Mouse (Mus musculus) neural tube, embryonic 15.5 days (tissue): ENCODE results near the gene Atf4. TPM values are rescaled to one million over a fixed set of nuclear protein-coding genes. Genes with fewer than 3 reads are reported as not detected.

Experiments
- ATAC-seq: fragments of 200-750 bp; cut with Nextera tagmentation; 2 replicates; pipeline ENCODE4 v1.8.0; 2017; ENCODE audit warnings: mild to moderate bottlenecking, moderate TSS enrichment, moderate library complexity; ENCODE audit not compliant: low FRiP score
- H3K27ac ChIP-seq: fragments of 300-500 bp; sonication (generic); replicated peaks from 2 replicates; pipeline ENCODE4 v1.5.1; 2015; ENCODE audit warnings: mild to moderate bottlenecking, inconsistent platforms
- H3K27me3 ChIP-seq: fragments of 300-500 bp; sonication (generic); replicated peaks from 2 replicates; pipeline ENCODE4 v1.6.1; 2015; ENCODE audit warnings: inconsistent platforms
- H3K36me3 ChIP-seq: fragments of 300-500 bp; sonication (generic); 2 replicates; pipeline ENCODE4 v1.6.1; 2015; ENCODE audit warnings: inconsistent platforms
- H3K4me1 ChIP-seq: fragments of 300-500 bp; sonication (generic); 2 replicates; pipeline ENCODE4 v1.6.1; 2015; ENCODE audit warnings: inconsistent platforms
- H3K4me2 ChIP-seq: fragments of 300-500 bp; sonication (generic); 2 replicates; pipeline ENCODE4 v1.6.1; 2015; ENCODE audit warnings: inconsistent platforms, mild to moderate bottlenecking, moderate library complexity
- H3K4me3 ChIP-seq: fragments of 300-500 bp; sonication (generic); replicated peaks from 2 replicates; pipeline ENCODE4 v1.5.1; 2015; ENCODE audit warnings: mild to moderate bottlenecking, inconsistent platforms
- H3K9ac ChIP-seq: fragments of 300-500 bp; sonication (generic); replicated peaks from 2 replicates; pipeline ENCODE4 v1.6.1; 2015; ENCODE audit warnings: mild to moderate bottlenecking, inconsistent platforms
- H3K9me3 ChIP-seq: fragments of 300-500 bp; sonication (generic); replicated peaks from 2 replicates; pipeline ENCODE4 v1.6.1; 2016; ENCODE audit warnings: inconsistent platforms
- WGBS: fragments of 180-500 bp; shearing (Covaris S2); methylation state at CpG from one replicate; pipeline ENCODE4 v1.1.7; 2015; ENCODE audit warnings: mixed read lengths; 5-methylcytosine and 5-hydroxymethylcytosine counted together
- polyA plus RNA-seq: library from polyadenylated mRNA; unstranded; fragments of >200 nt; fragmentation: Nextera tagmentation; extraction: Ambion mirVana; gene quantifications from 2 replicates; pipeline ENCODE4 v1.2.1, GENCODE M21; 2015

Atf4 gene
- polyA plus RNA-seq, 1 experiment from 2014 or later, result 106 TPM

GRCm38 (mm10) chr15:80263610-80264575, 8.9 kb downstream of the Atf4 start, which contains the start of gene Rps19bp1:
Rps19bp1 (minus strand) TSS chr15:80264315.
- peaks cover 35% of the 10 kb centered on the region for H3K4me1 ChIP-seq
- peaks cover 14% of the 10 kb centered on the region; the same call in 1 of the 2 replicates for H3K36me3 ChIP-seq
- H3K9me3 ChIP-seq, result no peaks in the 10 kb centered on the region
- peak; percentile 88 for ATAC-seq
- peak within 1 kb of the TSS; percentile 64 for H3K27ac ChIP-seq
- peak within 1 kb of the TSS; percentile 77 for H3K4me3 ChIP-seq
- H3K9ac ChIP-seq, result peak within 1 kb of the TSS; percentile 78
- H3K27me3 ChIP-seq, result no peaks in the 10 kb centered on the region
- H3K4me2 ChIP-seq, result peak within 1 kb of the TSS; percentile 65
- WGBS, result 2% methylated on average over 66 of the region's 66 CpGs

GRCm38 (mm10) chr15:80266281-80266680, 11.3 kb downstream of the Atf4 start:
- Histone ChIP-seq H3K9me3 (no peaks in the 10 kb centered on the region), H3K9ac (no peak overlapping the region), H3K27ac (no peak overlapping the region), H3K4me2 (no peak overlapping the region), H3K4me3 (no peak overlapping the region), H3K36me3 (no peaks in the 10 kb centered on the region), H3K4me1 (peaks cover 24% of the 10 kb centered on the region), H3K27me3 (no peaks in the 10 kb centered on the region)
- ATAC-seq, result peak; percentile 48; the same call in 1 of the 2 replicates
- 0% methylated on average over 2 of the region's 2 CpGs for WGBS

DNA sequence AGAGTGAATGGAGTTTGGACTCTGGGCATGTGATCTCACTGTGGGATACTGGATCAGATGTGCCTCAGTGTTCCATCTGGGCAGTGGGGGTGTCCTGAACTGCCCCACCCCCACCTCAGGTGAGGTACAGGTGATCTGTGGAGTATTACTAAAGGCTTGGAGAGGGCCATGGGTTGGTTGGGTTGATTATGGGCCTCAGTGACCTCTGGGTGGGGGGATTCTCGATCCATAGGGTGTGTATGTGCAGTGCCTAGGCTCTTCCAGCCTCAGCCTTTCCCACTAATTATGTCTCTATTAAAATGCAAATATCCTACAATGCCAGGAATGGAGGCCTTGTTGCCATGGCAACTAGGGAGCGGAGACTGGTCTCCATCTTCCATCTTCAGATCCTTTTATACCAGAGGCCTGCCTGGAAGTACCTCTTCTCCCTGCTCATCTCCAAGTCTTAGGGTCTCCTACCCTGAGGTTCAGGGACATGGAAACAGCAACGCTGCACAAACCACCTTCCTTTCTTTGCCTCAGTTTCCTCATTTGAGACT, 16.9 kb downstream of the Atf4 start:
- ATAC-seq, result no peak
- Histone ChIP-seq H3K9ac (no peak overlapping the region), H3K27me3 (no peaks in the 10 kb centered on the region), H3K9me3 (no peaks in the 10 kb centered on the region), H3K4me1 (peaks cover 17% of the 10 kb centered on the region; the same call in 1 of the 2 replicates), H3K36me3 (no peaks in the 10 kb centered on the region), H3K27ac (no peak overlapping the region), H3K4me2 (no peak overlapping the region), H3K4me3 (no peak overlapping the region)
- 56% methylated on average over 3 of the region's 3 CpGs for WGBS

GRCm38 (mm10) chr15:80277107-80277506, 22.1 kb downstream of the Atf4 start:
- H3K27me3 ChIP-seq, result no peaks in the 10 kb centered on the region
- H3K9me3 ChIP-seq, result no peaks in the 10 kb centered on the region
- H3K4me3 ChIP-seq, result no peak overlapping the region
- no peak overlapping the region for H3K27ac ChIP-seq
- H3K4me2 ChIP-seq, result no peak overlapping the region
- no peak overlapping the region for H3K9ac ChIP-seq
- H3K4me1 ChIP-seq, result peaks cover 17% of the 10 kb centered on the region
- H3K36me3 ChIP-seq, result no peaks in the 10 kb centered on the region
- ATAC-seq, result no peak
- 46% methylated on average over 9 of the region's 9 CpGs for whole genome bisulfite sequencing

GRCm38 (mm10) chr15:80277625-80278024, 22.6 kb downstream of the Atf4 start:
- no peak overlapping the region for H3K4me3 ChIP-seq
- no peak overlapping the region for H3K9ac ChIP-seq
- ATAC-seq, result no peak
- no peaks in the 10 kb centered on the region for H3K36me3 ChIP-seq
- 4% methylated on average over 6 of the region's 6 CpGs for WGBS
- H3K4me1 ChIP-seq, result peaks cover 15% of the 10 kb centered on the region
- no peak overlapping the region for H3K4me2 ChIP-seq
- no peak overlapping the region for H3K27ac ChIP-seq
- no peaks in the 10 kb centered on the region for H3K9me3 ChIP-seq
- H3K27me3 ChIP-seq, result 0 out of 2 replicates have a peak, but pooled peaks cover 5% of the 10 kb centered on the region

DNA sequence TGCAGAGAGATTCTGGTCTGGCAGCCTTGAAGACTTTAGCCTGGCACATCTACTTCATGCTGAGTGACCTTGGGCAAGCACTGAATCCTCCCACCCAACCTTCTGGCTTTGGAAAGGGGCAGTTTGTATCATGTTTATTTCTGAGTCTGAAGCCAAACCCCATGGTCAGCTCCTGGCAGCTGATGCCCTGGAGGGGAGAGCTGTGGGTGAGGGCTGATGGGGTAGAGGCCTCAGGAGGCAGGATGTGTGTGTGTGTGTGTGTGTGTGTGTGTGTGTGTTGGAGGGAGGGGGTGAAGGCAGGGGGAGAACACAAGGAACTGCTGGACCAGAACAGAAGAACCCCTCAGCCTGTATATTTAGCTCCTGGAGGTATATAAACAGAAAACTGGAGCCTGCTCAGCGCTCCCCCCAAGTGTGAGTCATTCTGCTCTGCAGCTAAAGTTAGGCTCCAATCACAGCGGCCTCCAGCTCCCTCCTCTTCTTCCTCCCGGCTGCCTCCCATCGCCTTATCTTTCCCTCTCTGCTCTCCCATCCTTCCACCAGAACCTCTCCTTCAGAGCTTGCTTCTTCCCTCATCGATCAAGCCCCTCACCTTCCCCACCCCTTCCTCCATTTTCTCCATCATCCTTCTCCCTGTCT, 23.3 kb downstream of the Atf4 start:
- no peak overlapping the region for H3K4me2 ChIP-seq
- no peaks in the 10 kb centered on the region for H3K9me3 ChIP-seq
- no peak overlapping the region for H3K27ac ChIP-seq
- 0 out of 2 replicates have a peak, but pooled peaks cover 5% of the 10 kb centered on the region for H3K27me3 ChIP-seq
- H3K36me3 ChIP-seq, result no peaks in the 10 kb centered on the region
- ATAC-seq, result no peak
- H3K9ac ChIP-seq, result no peak overlapping the region
- 71% methylated on average over 4 of the region's 5 CpGs for WGBS
- no peak overlapping the region for H3K4me3 ChIP-seq
- peaks cover 12% of the 10 kb centered on the region for H3K4me1 ChIP-seq

DNA sequence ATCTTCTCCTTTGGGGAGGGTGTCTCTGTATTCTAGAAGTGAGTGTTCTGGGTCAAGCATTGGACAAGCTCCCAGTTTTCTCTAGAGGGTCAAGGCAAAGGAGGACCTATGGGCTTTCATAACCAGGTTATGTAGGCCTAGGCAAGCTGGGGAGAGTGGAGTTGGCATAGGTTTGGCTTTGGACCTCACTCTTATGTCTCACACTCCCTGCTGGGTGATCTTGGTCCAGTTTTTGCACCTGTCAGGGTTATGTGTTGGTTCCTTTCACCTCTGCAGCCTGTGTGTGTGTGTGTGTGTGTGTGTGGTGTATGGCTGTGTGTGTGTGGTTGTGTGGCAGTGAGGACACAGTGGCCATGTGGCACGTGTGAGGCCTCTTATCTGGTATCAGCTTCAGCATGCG, 24.1 kb downstream of the Atf4 start:
- Histone ChIP-seq H3K9ac (no peak overlapping the region), H3K27ac (no peak overlapping the region), H3K36me3 (no peaks in the 10 kb centered on the region), H3K27me3 (peaks cover 11% of the 10 kb centered on the region; the same call in 1 of the 2 replicates), H3K4me2 (no peak overlapping the region), H3K9me3 (no peaks in the 10 kb centered on the region), H3K4me1 (peaks cover 12% of the 10 kb centered on the region), H3K4me3 (no peak overlapping the region)
- WGBS, result 85% methylated on average over 2 of the region's 2 CpGs
- ATAC-seq, result no peak

- no peak for ATAC-seq
- H3K4me1 ChIP-seq, result peaks cover 12% of the 10 kb centered on the region
- 21% methylated on average over 6 of the region's 6 CpGs for WGBS
- H3K9ac ChIP-seq, result no peak overlapping the region
- no peak overlapping the region for H3K27ac ChIP-seq
- peaks cover 23% of the 10 kb centered on the region for H3K27me3 ChIP-seq
- no peaks in the 10 kb centered on the region for H3K36me3 ChIP-seq
- H3K9me3 ChIP-seq, result no peaks in the 10 kb centered on the region
- H3K4me2 ChIP-seq, result no peak overlapping the region
- H3K4me3 ChIP-seq, result no peak overlapping the region
Observed at GRCm38 (mm10) chr15:80280646-80281045, 25.7 kb downstream of the Atf4 start.

DNA sequence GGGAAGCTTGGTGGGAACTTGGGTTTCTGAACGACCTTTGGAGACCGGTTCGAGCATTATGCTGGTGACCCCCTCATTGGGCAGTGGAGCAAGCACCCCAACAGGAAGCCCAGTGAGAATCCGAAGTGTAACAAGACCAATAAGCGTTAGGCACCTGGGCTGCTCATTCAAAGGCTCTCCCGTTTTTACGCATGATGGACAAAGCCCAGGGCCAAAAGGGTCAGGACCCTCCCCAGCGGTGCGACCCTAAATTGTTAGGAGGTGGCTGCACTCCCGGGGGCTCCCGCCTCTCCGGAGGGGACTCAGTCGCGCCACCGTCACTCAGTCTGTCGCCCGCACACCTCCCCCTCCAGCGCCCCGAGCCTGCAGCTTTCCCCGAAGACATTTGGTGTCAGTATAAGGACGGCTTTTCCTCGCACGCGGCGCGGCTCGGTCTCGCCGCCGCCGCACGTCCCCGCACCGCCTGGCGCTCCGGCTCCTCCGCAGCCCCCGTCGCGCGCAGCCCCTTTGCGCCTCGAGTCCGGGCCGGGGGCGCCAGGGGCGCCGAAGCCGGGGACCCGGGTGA, 31.9 kb downstream of the Atf4 start, which contains the start of gene Cacna1i:
TSS of gene Cacna1i (plus strand) at position 388 of the 565 bp plus-strand sequence.
- H3K27me3 ChIP-seq, result peaks cover 61% of the 10 kb centered on the region
- peak within 1 kb of the TSS; percentile 93 for H3K4me2 ChIP-seq
- peak within 1 kb of the TSS; percentile 75 for H3K9ac ChIP-seq
- ATAC-seq, result peak; percentile 71
- H3K4me3 ChIP-seq, result peak within 1 kb of the TSS; percentile 65
- WGBS, result under 1% methylated on average over 50 of the region's 50 CpGs
- H3K4me1 ChIP-seq, result peaks cover 29% of the 10 kb centered on the region
- peak within 1 kb of the TSS; percentile 48; the same call in 1 of the 2 replicates for H3K27ac ChIP-seq
- H3K9me3 ChIP-seq, result no peaks in the 10 kb centered on the region
- H3K36me3 ChIP-seq, result no peaks in the 10 kb centered on the region

DNA sequence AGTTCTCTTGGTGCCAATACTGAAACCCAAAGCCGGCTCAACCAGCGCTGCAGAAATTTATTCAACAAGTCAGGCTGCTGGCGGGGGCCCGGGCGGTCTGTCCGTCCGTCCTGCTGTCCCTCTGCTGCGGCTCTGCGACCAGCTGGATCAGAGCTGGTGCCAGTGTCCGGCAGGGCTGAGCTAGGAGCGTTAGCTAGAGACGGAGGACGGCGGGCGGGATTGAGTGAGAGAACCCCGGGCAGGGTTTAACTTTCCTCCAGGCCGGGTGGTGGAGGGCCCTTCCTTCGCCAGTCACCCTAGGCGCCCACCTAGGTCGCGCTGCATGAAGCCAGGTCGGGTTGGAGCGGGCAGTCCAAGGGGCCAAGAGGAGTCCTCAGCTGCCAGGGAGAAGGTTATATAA, 33.1 kb downstream of the Atf4 start:
- H3K4me1 ChIP-seq, result peaks cover 29% of the 10 kb centered on the region
- H3K27me3 ChIP-seq, result peaks cover 57% of the 10 kb centered on the region
- no peaks in the 10 kb centered on the region for H3K36me3 ChIP-seq
- peak overlapping the region; percentile 65 for H3K4me3 ChIP-seq
- WGBS, result 2% methylated on average over 23 of the region's 23 CpGs
- H3K4me2 ChIP-seq, result peak overlapping the region; percentile 93
- no peak for ATAC-seq
- H3K27ac ChIP-seq, result no peak overlapping the region
- peak overlapping the region; percentile 75 for H3K9ac ChIP-seq
- no peaks in the 10 kb centered on the region for H3K9me3 ChIP-seq

- peaks cover 29% of the 10 kb centered on the region for H3K4me1 ChIP-seq
- WGBS, result 13% methylated on average over 10 of the region's 10 CpGs
- H3K27me3 ChIP-seq, result peaks cover 49% of the 10 kb centered on the region
- H3K27ac ChIP-seq, result no peak overlapping the region
- H3K9ac ChIP-seq, result no peak overlapping the region
- peak overlapping the region; percentile 65; the same call in 1 of the 2 replicates for H3K4me3 ChIP-seq
- peak overlapping the region; percentile 93 for H3K4me2 ChIP-seq
- no peaks in the 10 kb centered on the region for H3K9me3 ChIP-seq
- no peak for ATAC-seq
- no peaks in the 10 kb centered on the region for H3K36me3 ChIP-seq
Observed at GRCm38 (mm10) chr15:80289436-80289835, 34.5 kb downstream of the Atf4 start.
